Mouse (Mus musculus) adipocyte (in vitro differentiated cells): Measurements from ENCODE around the gene Phlda2.

Experiments used
- DNase-seq: peaks from one replicate; pipeline ENCODE4 v3.0.0-alpha.2; 2016; ENCODE audit warnings: low spot score

Gene Phlda2

GRCm38 (mm10) chr7:143461920-143462319 lies 41.0 kb downstream of the Phlda2 start:
- no peak for DNase-seq

- no peak for DNase-seq
Measured at GRCm38 (mm10) chr7:143461294-143461870, 41.6 kb downstream of the Phlda2 start.

GRCm38 (mm10) chr7:143460874-143461273 lies 42.1 kb downstream of the Phlda2 start, which contains the start of gene Cdkn1c:
Gene Cdkn1c, minus strand, starts transcription at chr7:143461050.
- DNase-seq: no peak

- no peak for DNase-seq
Measured at GRCm38 (mm10) chr7:143460217-143460834, 42.6 kb downstream of the Phlda2 start.

GRCm38 (mm10) chr7:143459332-143460211 lies 43.4 kb downstream of the Phlda2 start:
- no peak for DNase-seq

GRCm38 (mm10) chr7:143458963-143459331 lies 44.0 kb downstream of the Phlda2 start:
- DNase-seq: no peak
